Mouse (Mus musculus) liver, embryonic 14.5 days (tissue): ENCODE measurements around the gene Tjp2. TPM values are rescaled to one million over a fixed set of nuclear protein-coding genes. Genes with fewer than 3 reads are reported as not detected.

ENCODE experiments used
- ATAC-seq: fragments of 200-750 bp; cut with Nextera tagmentation; 2 replicates; pipeline ENCODE4 v1.8.0; 2017; ENCODE audit warnings: moderate number of reproducible peaks, mild to moderate bottlenecking, moderate library complexity; ENCODE audit not compliant: insufficient read depth
- DNase-seq, 3 experiments: peaks; one replicate each; pipeline ENCODE4 v3.0.0-alpha.2; 2012 to 2013; ENCODE audit warnings: low read depth in 3 of 3, low spot score in 3 of 3
- H3K27ac ChIP-seq: fragments of 300-500 bp; sonication (generic); 2 replicates; pipeline ENCODE4 v1.5.1; 2014; ENCODE audit warnings: moderate library complexity, mild to moderate bottlenecking, control low read depth, inconsistent platforms
- H3K27me3 ChIP-seq: fragments of 300-500 bp; sonication (generic); 2 replicates; pipeline ENCODE4 v1.6.1; 2014; ENCODE audit warnings: mild to moderate bottlenecking, low read length, moderate library complexity; ENCODE audit not compliant: control insufficient read depth, insufficient read depth
- H3K36me3 ChIP-seq: fragments of 300-500 bp; sonication (generic); replicated peaks from 2 replicates; pipeline ENCODE4 v1.6.1; 2014; ENCODE audit warnings: low read depth; ENCODE audit not compliant: control insufficient read depth, insufficient read depth
- H3K4me1 ChIP-seq, 2 experiments: fragments of 200-500 bp in 1 of 2; fragments of 300-500 bp in 1 of 2; sonication (generic) in 1 of 2; replicated peaks; 2 replicates each; pipeline ENCODE4 v1.6.1; 2012 to 2014; ENCODE audit warnings: antibody characterized with exemption in 1 of 2, inconsistent platforms in 1 of 2, low read length in 1 of 2; ENCODE audit not compliant: control insufficient read depth in 2 of 2, insufficient read depth in 2 of 2
- H3K4me2 ChIP-seq: fragments of 300-500 bp; sonication (generic); 2 replicates; pipeline ENCODE4 v1.6.1; 2014; ENCODE audit warnings: low read depth, mild to moderate bottlenecking, control low read depth, moderate library complexity
- H3K4me3 ChIP-seq, 2 experiments: fragments of 200-500 bp in 1 of 2; fragments of 300-500 bp in 1 of 2; sonication (generic) in 1 of 2; 2 replicates each; pipeline ENCODE4 v1.5.1; 2012 to 2014; ENCODE audit warnings: low read depth in 2 of 2, low read length in 2 of 2, mild to moderate bottlenecking in 2 of 2, control low read depth in 1 of 2, inconsistent platforms in 1 of 2, moderate library complexity in 1 of 2; ENCODE audit not compliant: insufficient read depth in 1 of 2
- H3K9ac ChIP-seq: fragments of 300-500 bp; sonication (generic); replicated peaks from 2 replicates; pipeline ENCODE4 v1.6.1; 2014; ENCODE audit warnings: mild to moderate bottlenecking, control low read depth, moderate library complexity
- H3K9me3 ChIP-seq: fragments of 300-500 bp; sonication (generic); 2 replicates; pipeline ENCODE4 v1.6.1; 2016; ENCODE audit warnings: low read length, mixed read lengths; ENCODE audit not compliant: control insufficient read depth
- CTCF ChIP-seq: IDR thresholded peaks from 2 replicates; pipeline ENCODE4 v1.5.1; 2016; ENCODE audit warnings: antibody characterized with exemption, low read depth, control low read depth
- EP300 ChIP-seq: IDR thresholded peaks from 2 replicates; pipeline ENCODE4 v1.6.1; 2016; ENCODE audit warnings: antibody characterized with exemption, low read depth
- WGBS: fragments of 180-500 bp; shearing (Covaris S2); extraction: QIAGEN DNeasy Blood & Tissue Kit; methylation state at CpG from one replicate; pipeline ENCODE4 v1.1.7; 2014; ENCODE audit not compliant: insufficient replicate concordance; 5-methylcytosine and 5-hydroxymethylcytosine counted together
- polyA plus RNA-seq, 2 experiments: library from polyadenylated mRNA; depleted of rRNA in 1 of 2; stranded (reverse) in 1 of 2; unstranded in 1 of 2; fragments of >200 nt; fragmentation: Nextera tagmentation in 1 of 2; extraction: Ambion mirVana in 1 of 2; gene quantifications; 2 replicates each; pipeline versions ENCODE4 v1.2.1 to v1.2.3; 2012 to 2014

The Tjp2 gene
- polyA plus RNA-seq, 2 experiments: 2.9 to 3.2 TPM

GRCm38 (mm10) chr19:24107707-24108106, 117.1 kb downstream of the Tjp2 start:
- WGBS: 83% methylated on average over 12 of the region's 12 CpGs
- Histone ChIP-seq H3K27ac (no peak overlapping the region), H3K4me1 (no peaks in the 10 kb centered on the region), H3K36me3 (no peaks in the 10 kb centered on the region; the same call in 1 of the 2 replicates), H3K4me2 (no peak overlapping the region), H3K27me3 (no peaks in the 10 kb centered on the region), H3K9ac (no peak overlapping the region), H3K4me3 (no peak overlapping the region), H3K9me3 (no peaks in the 10 kb centered on the region)
- no peak for TF ChIP-seq EP300
- TF ChIP-seq CTCF: no peak
- ATAC-seq: no peak
- DNase-seq: no peak

GRCm38 (mm10) chr19:24103802-24104201, 121.0 kb downstream of the Tjp2 start:
- H3K9me3 ChIP-seq: no peaks in the 10 kb centered on the region
- 45% methylated on average over 3 of the region's 3 CpGs for WGBS
- H3K9ac ChIP-seq: no peak overlapping the region
- no peaks in the 10 kb centered on the region for H3K27me3 ChIP-seq
- DNase-seq: no peak
- no peak overlapping the region for H3K4me3 ChIP-seq
- TF ChIP-seq CTCF: no peak
- TF ChIP-seq EP300: no peak
- H3K4me2 ChIP-seq: no peak overlapping the region
- no peak for ATAC-seq
- H3K36me3 ChIP-seq: no peaks in the 10 kb centered on the region
- no peak overlapping the region for H3K27ac ChIP-seq
- no peaks in the 10 kb centered on the region for H3K4me1 ChIP-seq

GRCm38 (mm10) chr19:24102562-24103126, 122.2 kb downstream of the Tjp2 start:
- WGBS: 63% methylated on average over 10 of the region's 10 CpGs
- TF ChIP-seq EP300 (no peak), CTCF (no peak)
- H3K27ac ChIP-seq: no peak overlapping the region
- DNase-seq: no peak
- no peaks in the 10 kb centered on the region for H3K36me3 ChIP-seq
- ATAC-seq: no peak
- no peak overlapping the region for H3K4me2 ChIP-seq
- H3K4me1 ChIP-seq: no peaks in the 10 kb centered on the region
- H3K4me3 ChIP-seq: no peak overlapping the region
- H3K9me3 ChIP-seq: no peaks in the 10 kb centered on the region
- no peak overlapping the region for H3K9ac ChIP-seq
- no peaks in the 10 kb centered on the region for H3K27me3 ChIP-seq

- no peaks in the 10 kb centered on the region for H3K27me3 ChIP-seq
- H3K9ac ChIP-seq: no peak overlapping the region
- no peak overlapping the region for H3K4me3 ChIP-seq
- ATAC-seq (no peak), DNase-seq (peak in 1 of 3 experiments; percentile 4)
- no peaks in the 10 kb centered on the region for H3K4me1 ChIP-seq
- WGBS: 60% methylated on average over 6 of the region's 6 CpGs
- H3K9me3 ChIP-seq: no peaks in the 10 kb centered on the region
- H3K4me2 ChIP-seq: no peak overlapping the region
- no peak for TF ChIP-seq EP300
- TF ChIP-seq CTCF: peak; percentile 50
- H3K36me3 ChIP-seq: no peaks in the 10 kb centered on the region
- H3K27ac ChIP-seq: no peak overlapping the region
Measured at GRCm38 (mm10) chr19:24101183-24101582, 123.6 kb downstream of the Tjp2 start.

- no peak for TF ChIP-seq EP300
- TF ChIP-seq CTCF: no peak
- H3K9ac ChIP-seq: no peak overlapping the region
Measured at GRCm38 (mm10) chr19:24098691-24099090, 126.1 kb downstream of the Tjp2 start.

More at GRCm38 (mm10) chr19:24098691-24099090, 126.1 kb downstream of the Tjp2 start:
- no peak overlapping the region for H3K4me2 ChIP-seq
- no peaks in the 10 kb centered on the region for H3K9me3 ChIP-seq
- ATAC-seq: no peak
- no peaks in the 10 kb centered on the region for H3K27me3 ChIP-seq
- no peak overlapping the region for H3K4me3 ChIP-seq
- DNase-seq: no peak
- no peaks in the 10 kb centered on the region for H3K36me3 ChIP-seq
- WGBS: 80% methylated on average over 10 of the region's 10 CpGs
- H3K4me1 ChIP-seq: 0 out of 4 replicates have a peak, but pooled peaks cover 0 to 2% of the 10 kb centered on the region in 2 experiments
- no peak overlapping the region for H3K27ac ChIP-seq
